Mouse (Mus musculus) liver, embryonic 14.5 days (tissue): ENCODE results near the gene Pde6d.

Experiments
- CTCF ChIP-seq: IDR thresholded peaks from 2 replicates; pipeline ENCODE4 v1.5.1; 2016; ENCODE audit warnings: antibody characterized with exemption, low read depth, control low read depth
- EP300 ChIP-seq: IDR thresholded peaks from 2 replicates; pipeline ENCODE4 v1.6.1; 2016; ENCODE audit warnings: antibody characterized with exemption, low read depth

DNA sequence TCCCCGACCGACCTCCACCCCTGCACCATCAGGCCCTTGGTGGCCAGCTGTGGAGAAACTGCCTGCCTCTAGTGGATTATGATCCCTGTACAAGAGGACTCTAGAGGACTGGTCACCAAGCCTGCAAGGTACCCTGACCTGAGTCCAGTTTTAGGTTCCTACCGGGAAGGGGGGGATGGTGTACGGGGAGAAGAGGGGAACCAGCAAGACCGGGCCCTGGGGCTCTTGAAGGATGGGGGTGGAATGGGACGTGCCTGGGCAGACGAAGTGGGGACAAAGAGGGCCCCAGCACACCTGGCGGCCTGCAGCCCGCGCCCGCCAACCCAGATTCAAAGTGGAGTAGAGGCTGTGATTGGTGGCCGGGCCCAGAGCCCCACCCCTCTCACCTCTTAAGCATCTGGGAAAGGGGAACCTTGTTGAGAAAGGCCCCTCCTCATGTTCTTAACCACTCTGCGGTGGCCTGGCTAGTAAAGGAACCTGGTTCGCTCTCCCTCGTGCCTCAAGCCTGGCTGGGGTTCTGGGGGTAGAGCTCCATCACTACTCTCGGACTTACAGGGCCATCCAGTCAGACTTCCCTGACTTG is 79.2 kb downstream of the Pde6d start:
- TF ChIP-seq CTCF (no peak), EP300 (no peak)
